Mouse (Mus musculus): ENCODE data around the gene Setd1a. TPM values are rescaled to one million over a fixed set of nuclear protein-coding genes. Genes with fewer than 3 reads are reported as not detected.
"Not testable (repeated sequence)": the region's sequence is repeated elsewhere in the genome, so short reads cannot be mapped to it uniquely, and the experiment has no call there.

Gene Setd1a
- polyA plus RNA-seq, 1 experiment = 29.9 TPM

DNA sequence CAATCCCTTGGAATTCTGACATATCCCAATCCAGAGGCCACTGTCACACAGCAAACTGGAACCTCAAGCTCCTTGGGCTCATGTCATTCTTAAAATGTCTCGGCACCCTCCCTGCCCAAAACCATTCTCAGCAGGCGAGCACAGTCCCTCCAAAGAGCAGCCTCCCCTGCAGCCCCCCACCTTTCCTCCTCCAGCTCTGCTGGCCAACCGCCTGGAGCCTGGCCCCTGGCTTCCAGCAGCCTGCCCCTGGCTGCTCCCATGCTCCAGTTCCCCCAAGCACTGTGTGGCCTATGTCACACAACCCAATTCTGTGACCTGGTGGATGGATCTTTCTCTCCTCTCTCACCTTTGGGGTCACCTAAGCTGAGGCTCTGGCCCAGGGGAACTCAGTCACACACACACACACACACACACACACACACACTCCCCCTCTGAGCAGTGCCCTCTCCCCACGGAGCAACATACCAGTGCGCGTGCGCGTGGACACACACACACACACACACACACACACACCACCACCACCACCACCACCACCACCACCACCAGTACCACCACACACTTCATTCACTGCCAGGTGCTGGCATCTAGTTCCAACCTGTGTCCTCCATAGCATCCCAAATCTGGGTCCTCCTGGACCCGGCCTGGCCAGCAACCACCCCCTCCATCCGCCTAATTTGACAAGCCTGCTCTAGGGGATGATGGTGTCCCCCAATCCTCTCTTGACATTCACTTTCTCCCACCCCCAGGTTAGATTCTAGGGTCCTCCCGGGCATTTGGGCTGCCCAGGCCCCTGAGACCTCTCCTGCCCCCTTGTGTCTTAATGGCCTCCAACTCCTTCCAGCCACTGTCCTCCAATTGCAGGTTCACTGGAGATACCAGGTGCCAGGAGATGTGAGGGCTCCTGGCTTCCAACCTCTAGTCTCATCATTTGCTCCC lies 47.0 kb downstream of the Setd1a start:
- no peak overlapping the region for H3K4me3 ChIP-seq (ENCODE audit: control insufficient read depth, insufficient read depth, low read length)
- 87% methylated on average over 11 of the region's 11 CpGs for WGBS
- TF ChIP-seq POLR2A (IDR thresholded peaks at IDR 0.05; ENCODE audit: control insufficient read depth, extremely low read depth, insufficient read depth, low read length, poor library complexity) = no peak
- no peak for TF ChIP-seq CTCF (IDR thresholded peaks at IDR 0.05; ENCODE audit: borderline replicate concordance, control insufficient read depth, extremely low read depth, insufficient read depth, low read length, poor library complexity)

DNA sequence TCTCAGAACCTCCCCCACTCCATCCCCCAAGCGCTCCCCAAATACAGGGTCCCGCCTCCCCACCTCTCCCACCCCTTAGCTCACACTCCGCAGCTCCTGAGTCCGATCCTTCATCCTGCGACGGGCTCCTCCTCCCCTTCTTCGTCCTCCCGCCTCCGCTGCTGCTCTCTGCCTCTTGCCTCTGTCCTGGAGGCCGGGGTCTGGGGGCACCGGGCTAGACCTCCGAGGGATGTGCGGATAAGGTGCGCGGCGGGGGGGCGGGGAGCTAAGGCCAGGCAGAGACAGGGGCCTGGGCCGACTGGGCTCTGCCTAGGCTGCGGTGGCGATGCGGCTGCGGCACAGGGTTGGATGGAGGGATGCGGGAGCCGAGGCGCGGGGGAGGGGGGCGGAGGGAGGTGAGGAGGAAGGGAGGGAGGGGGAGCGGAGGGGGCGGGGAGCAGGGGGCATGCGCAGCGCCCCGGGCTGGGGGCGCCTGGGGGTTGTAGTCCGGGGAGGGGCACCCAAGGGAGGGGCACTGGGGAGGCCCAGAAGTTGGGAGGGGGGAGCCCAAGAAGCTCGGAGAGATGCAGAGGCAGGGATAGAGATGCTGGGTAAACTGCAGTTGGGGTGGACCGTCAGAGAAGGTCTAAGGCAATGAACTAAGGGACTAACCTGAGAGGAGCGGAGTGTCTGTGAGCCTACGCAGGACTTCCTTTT lies 47.9 kb downstream of the Setd1a start, which contains the start of the genes Stx4a and Stx1b:
TSS of gene Stx4a (plus strand) at position 119 of the 696 bp plus-strand sequence.
TSS of gene Stx1b (minus strand) at position 374 of the 696 bp plus-strand sequence.
- TF ChIP-seq POLR2A (IDR thresholded peaks at IDR 0.05; ENCODE audit: control insufficient read depth, extremely low read depth, insufficient read depth, low read length, poor library complexity) (no peak), CTCF (IDR thresholded peaks at IDR 0.05; ENCODE audit: borderline replicate concordance, control insufficient read depth, extremely low read depth, insufficient read depth, low read length, poor library complexity) (no peak)
- 34% methylated on average over 35 of the region's 38 CpGs for WGBS
- DNase-seq = no peak
- H3K4me3 ChIP-seq (ENCODE audit: control insufficient read depth, insufficient read depth, low read length) = no peak within 1 kb of the TSS
- no peak within 1 kb of the TSS for H3K27ac ChIP-seq (ENCODE audit: control insufficient read depth, insufficient read depth, low read length)
- H3K4me1 ChIP-seq (replicated peaks; ENCODE audit: control insufficient read depth, insufficient read depth, low read length) = 0 out of 2 replicates have a peak, but pooled peaks cover 2% of the 10 kb centered on the region
- H3K27me3 ChIP-seq (ENCODE audit: control insufficient read depth, insufficient read depth, low read length) = no peaks in the 10 kb centered on the region
- no peaks in the 10 kb centered on the region for H3K36me3 ChIP-seq (ENCODE audit: control insufficient read depth, insufficient read depth, low read length)

More for the DNA sequence above, 47.0 kb downstream of the Setd1a start:
- no peak for DNase-seq
- Histone ChIP-seq H3K27me3 (ENCODE audit: control insufficient read depth, insufficient read depth, low read length) (no peaks in the 10 kb centered on the region), H3K4me1 (replicated peaks; ENCODE audit: control insufficient read depth, insufficient read depth, low read length) (0 out of 2 replicates have a peak, but pooled peaks cover 2% of the 10 kb centered on the region), H3K27ac (ENCODE audit: control insufficient read depth, insufficient read depth, low read length) (no peak overlapping the region), H3K36me3 (ENCODE audit: control insufficient read depth, insufficient read depth, low read length) (no peaks in the 10 kb centered on the region)

DNA sequence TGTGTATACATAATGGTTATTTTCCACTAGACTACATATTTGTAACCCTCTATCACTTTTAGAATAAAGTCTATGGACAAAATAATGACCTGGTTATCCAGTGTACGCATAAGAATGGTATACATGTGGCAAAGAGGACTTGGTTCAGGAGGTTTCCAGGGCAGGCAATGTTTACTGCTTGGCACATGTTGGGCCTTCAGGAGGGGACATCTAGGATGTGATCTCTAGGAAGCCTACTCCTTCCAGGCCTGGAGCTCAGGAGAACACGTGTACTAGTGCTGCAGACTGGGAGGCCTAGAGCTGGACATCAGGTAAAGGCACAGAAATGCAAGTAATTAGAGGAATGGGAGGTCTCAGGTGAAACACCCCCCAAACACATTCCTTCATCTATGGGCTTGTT lies 59.1 kb downstream of the Setd1a start:
- no peaks in the 10 kb centered on the region for H3K27me3 ChIP-seq (ENCODE audit: control insufficient read depth, insufficient read depth, low read length)
- no peaks in the 10 kb centered on the region for H3K36me3 ChIP-seq (ENCODE audit: control insufficient read depth, insufficient read depth, low read length)
- DNase-seq = no peak
- WGBS = 98% methylated on average over 2 of the region's 2 CpGs
- no peaks in the 10 kb centered on the region; the same call in 1 of the 2 replicates for H3K4me1 ChIP-seq (replicated peaks; ENCODE audit: control insufficient read depth, insufficient read depth, low read length)
- no peak for TF ChIP-seq CTCF (IDR thresholded peaks at IDR 0.05; ENCODE audit: borderline replicate concordance, control insufficient read depth, extremely low read depth, insufficient read depth, low read length, poor library complexity)
- TF ChIP-seq POLR2A (IDR thresholded peaks at IDR 0.05; ENCODE audit: control insufficient read depth, extremely low read depth, insufficient read depth, low read length, poor library complexity) = no peak
- no peak overlapping the region for H3K27ac ChIP-seq (ENCODE audit: control insufficient read depth, insufficient read depth, low read length)
- no peak overlapping the region for H3K4me3 ChIP-seq (ENCODE audit: control insufficient read depth, insufficient read depth, low read length)

- no peak for DNase-seq
- TF ChIP-seq CTCF (IDR thresholded peaks at IDR 0.05; ENCODE audit: borderline replicate concordance, control insufficient read depth, extremely low read depth, insufficient read depth, low read length, poor library complexity) (no peak), POLR2A (IDR thresholded peaks at IDR 0.05; ENCODE audit: control insufficient read depth, extremely low read depth, insufficient read depth, low read length, poor library complexity) (no peak)
- Histone ChIP-seq H3K4me3 (ENCODE audit: control insufficient read depth, insufficient read depth, low read length) (no peak overlapping the region), H3K4me1 (replicated peaks; ENCODE audit: control insufficient read depth, insufficient read depth, low read length) (peaks cover under 1% of the 10 kb centered on the region; the same call in 1 of the 2 replicates), H3K27me3 (ENCODE audit: control insufficient read depth, insufficient read depth, low read length) (no peaks in the 10 kb centered on the region), H3K36me3 (ENCODE audit: control insufficient read depth, insufficient read depth, low read length) (no peaks in the 10 kb centered on the region), H3K27ac (ENCODE audit: control insufficient read depth, insufficient read depth, low read length) (no peak overlapping the region)
- 96% methylated on average over 5 of the region's 5 CpGs for WGBS
These were observed 61.0 kb downstream of the Setd1a start for GRCm38 (mm10) chr7:127837473-127837872.

GRCm38 (mm10) chr7:127837878-127838277 lies 61.4 kb downstream of the Setd1a start:
- not testable (repeated sequence) for H3K4me1 ChIP-seq (replicated peaks; ENCODE audit: control insufficient read depth, insufficient read depth, low read length); H3K27ac ChIP-seq (ENCODE audit: control insufficient read depth, insufficient read depth, low read length); DNase-seq; H3K27me3 ChIP-seq (ENCODE audit: control insufficient read depth, insufficient read depth, low read length); H3K4me3 ChIP-seq (ENCODE audit: control insufficient read depth, insufficient read depth, low read length); H3K36me3 ChIP-seq (ENCODE audit: control insufficient read depth, insufficient read depth, low read length)
- WGBS = 97% methylated on average over 4 of the region's 4 CpGs

DNA sequence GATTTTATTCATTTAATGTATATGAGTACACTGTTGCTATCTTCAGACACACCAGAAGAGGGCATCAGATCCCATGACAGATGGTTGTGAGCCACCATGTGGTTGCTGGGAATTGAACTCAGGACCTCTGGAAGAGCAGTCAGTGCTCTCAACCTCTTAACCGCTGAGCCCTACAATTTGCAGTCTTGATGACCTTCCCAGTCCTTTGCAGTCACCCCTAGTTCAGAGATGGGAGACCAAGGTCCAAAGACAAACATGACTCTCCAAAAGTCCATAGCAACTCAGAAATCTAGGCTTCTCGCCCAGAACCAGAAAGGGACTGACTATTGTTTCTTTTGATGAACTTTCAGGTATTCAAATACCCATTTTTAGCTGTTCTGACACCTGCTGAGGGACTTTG lies 63.6 kb downstream of the Setd1a start:
- not testable (repeated sequence) for DNase-seq; H3K27me3 ChIP-seq (ENCODE audit: control insufficient read depth, insufficient read depth, low read length); H3K4me3 ChIP-seq (ENCODE audit: control insufficient read depth, insufficient read depth, low read length); H3K36me3 ChIP-seq (ENCODE audit: control insufficient read depth, insufficient read depth, low read length); H3K27ac ChIP-seq (ENCODE audit: control insufficient read depth, insufficient read depth, low read length); H3K4me1 ChIP-seq (replicated peaks; ENCODE audit: control insufficient read depth, insufficient read depth, low read length)
- WGBS = 88% methylated on average over 2 of the region's 2 CpGs

Data from thymus, adult 2 months (tissue).